Mouse (Mus musculus): ENCODE results near the gene Gdpd3. TPM values are rescaled to one million over a fixed set of nuclear protein-coding genes. Genes with fewer than 3 reads are reported as not detected.
"Not testable (repeated sequence)": the region's sequence is repeated elsewhere in the genome, so short reads cannot be mapped to it uniquely, and the experiment has no call there.

Gdpd3 gene
- polyA plus RNA-seq (2012; rRNA removed), result 7.7 and 62.7 TPM in 2 replicates

- no peak for DNase-seq (ENCODE audit: low read depth in 1 of 2, low spot score in 2 of 2)
- H3K4me1 ChIP-seq (ENCODE audit: control insufficient read depth, insufficient read depth, insufficient read length), result no peaks in the 10 kb centered on the region
These were observed at the start of gene Gdpd3 for GRCm38 (mm10) chr7:126766201-126766600. Gene Gdpd3, plus strand, starts transcription at chr7:126766334.

GRCm38 (mm10) chr7:126717566-126717965, 48.6 kb upstream of the Gdpd3 start:
- H3K27ac ChIP-seq (ENCODE audit: insufficient read depth, low read length), result no peak overlapping the region
- DNase-seq (ENCODE audit: low read depth in 1 of 2, low spot score in 2 of 2), result no peak
- H3K4me3 ChIP-seq (ENCODE audit: extremely low read depth, insufficient read depth, insufficient read length), result no peak overlapping the region
- TF ChIP-seq CTCF (IDR thresholded peaks at IDR 0.05; ENCODE audit: extremely low read depth, insufficient read depth, insufficient read length, insufficient replicate concordance), result no peak
- no peak for TF ChIP-seq POLR2A (IDR thresholded peaks at IDR 0.05; ENCODE audit: low read depth, low read length)
- WGBS, result 80% methylated on average over 3 of the region's 3 CpGs
- H3K27me3 ChIP-seq (ENCODE audit: control insufficient read depth, insufficient read depth, low read length), result no peaks in the 10 kb centered on the region
- peaks cover 2% of the 10 kb centered on the region; the same call in 1 of the 2 replicates for H3K4me1 ChIP-seq (ENCODE audit: control insufficient read depth, insufficient read depth, insufficient read length)
- H3K36me3 ChIP-seq (ENCODE audit: control insufficient read depth, insufficient read depth, low read length), result no peaks in the 10 kb centered on the region

More at GRCm38 (mm10) chr7:126766201-126766600, at the start of gene Gdpd3:
- no peaks in the 10 kb centered on the region for H3K27me3 ChIP-seq (ENCODE audit: control insufficient read depth, insufficient read depth, low read length)
- H3K36me3 ChIP-seq (ENCODE audit: control insufficient read depth, insufficient read depth, low read length), result peaks cover 25% of the 10 kb centered on the region
- no peak within 1 kb of the TSS for H3K27ac ChIP-seq (ENCODE audit: insufficient read depth, low read length)
- WGBS, result 93% methylated on average over 16 of the region's 16 CpGs
- no peak within 1 kb of the TSS for H3K4me3 ChIP-seq (ENCODE audit: extremely low read depth, insufficient read depth, insufficient read length)
- TF ChIP-seq CTCF (IDR thresholded peaks at IDR 0.05; ENCODE audit: extremely low read depth, insufficient read depth, insufficient read length, insufficient replicate concordance) (no peak), POLR2A (IDR thresholded peaks at IDR 0.05; ENCODE audit: low read depth, low read length) (no peak)

GRCm38 (mm10) chr7:126718787-126719337, 47.3 kb upstream of the Gdpd3 start:
- peaks cover 2% of the 10 kb centered on the region; the same call in 1 of the 2 replicates for H3K4me1 ChIP-seq (ENCODE audit: control insufficient read depth, insufficient read depth, insufficient read length)
- whole genome bisulfite sequencing, result 92% methylated on average over 5 of the region's 5 CpGs
- DNase-seq (ENCODE audit: low read depth in 1 of 2, low spot score in 2 of 2), result no peak
- no peaks in the 10 kb centered on the region for H3K27me3 ChIP-seq (ENCODE audit: control insufficient read depth, insufficient read depth, low read length)
- H3K27ac ChIP-seq (ENCODE audit: insufficient read depth, low read length), result no peak overlapping the region
- H3K36me3 ChIP-seq (ENCODE audit: control insufficient read depth, insufficient read depth, low read length), result no peaks in the 10 kb centered on the region
- no peak overlapping the region for H3K4me3 ChIP-seq (ENCODE audit: extremely low read depth, insufficient read depth, insufficient read length)
- TF ChIP-seq CTCF (IDR thresholded peaks at IDR 0.05; ENCODE audit: extremely low read depth, insufficient read depth, insufficient read length, insufficient replicate concordance) (no peak), POLR2A (IDR thresholded peaks at IDR 0.05; ENCODE audit: low read depth, low read length) (no peak)

GRCm38 (mm10) chr7:126721635-126722034, 44.5 kb upstream of the Gdpd3 start:
- Histone ChIP-seq H3K27ac (ENCODE audit: insufficient read depth, low read length) (0 out of 2 replicates have a peak overlapping the region, but pooled peaks have one; percentile 43), H3K4me1 (ENCODE audit: control insufficient read depth, insufficient read depth, insufficient read length) (peaks cover 2% of the 10 kb centered on the region; the same call in 1 of the 2 replicates), H3K4me3 (ENCODE audit: extremely low read depth, insufficient read depth, insufficient read length) (no peak overlapping the region), H3K27me3 (ENCODE audit: control insufficient read depth, insufficient read depth, low read length) (no peaks in the 10 kb centered on the region), H3K36me3 (ENCODE audit: control insufficient read depth, insufficient read depth, low read length) (no peaks in the 10 kb centered on the region)
- DNase-seq (ENCODE audit: low read depth in 1 of 2, low spot score in 2 of 2), result no peak
- 84% methylated on average over 13 of the region's 13 CpGs for WGBS
- TF ChIP-seq POLR2A (IDR thresholded peaks at IDR 0.05; ENCODE audit: low read depth, low read length), result no peak
- TF ChIP-seq CTCF (IDR thresholded peaks at IDR 0.05; ENCODE audit: extremely low read depth, insufficient read depth, insufficient read length, insufficient replicate concordance), result no peak

GRCm38 (mm10) chr7:126725077-126725476, 41.1 kb upstream of the Gdpd3 start:
- no peak for TF ChIP-seq POLR2A (IDR thresholded peaks at IDR 0.05; ENCODE audit: low read depth, low read length)
- H3K27me3 ChIP-seq (ENCODE audit: control insufficient read depth, insufficient read depth, low read length), result no peaks in the 10 kb centered on the region
- WGBS, result 28% methylated on average over 3 of the region's 3 CpGs

GRCm38 (mm10) chr7:126725667-126726066, 40.5 kb upstream of the Gdpd3 start:
- Histone ChIP-seq H3K27me3 (ENCODE audit: control insufficient read depth, insufficient read depth, low read length) (no peaks in the 10 kb centered on the region), H3K4me1 (ENCODE audit: control insufficient read depth, insufficient read depth, insufficient read length) (peaks cover 4% of the 10 kb centered on the region; the same call in 1 of the 2 replicates), H3K36me3 (ENCODE audit: control insufficient read depth, insufficient read depth, low read length) (no peaks in the 10 kb centered on the region), H3K4me3 (ENCODE audit: extremely low read depth, insufficient read depth, insufficient read length) (no peak overlapping the region), H3K27ac (ENCODE audit: insufficient read depth, low read length) (no peak overlapping the region)
- TF ChIP-seq POLR2A (IDR thresholded peaks at IDR 0.05; ENCODE audit: low read depth, low read length) (no peak), CTCF (IDR thresholded peaks at IDR 0.05; ENCODE audit: extremely low read depth, insufficient read depth, insufficient read length, insufficient replicate concordance) (no peak)
- 33% methylated on average over 5 of the region's 5 CpGs for WGBS
- DNase-seq (ENCODE audit: low read depth in 1 of 2, low spot score in 2 of 2), result no peak

More at GRCm38 (mm10) chr7:126725077-126725476, 41.1 kb upstream of the Gdpd3 start:
- H3K27ac ChIP-seq (ENCODE audit: insufficient read depth, low read length), result no peak overlapping the region
- peaks cover 4% of the 10 kb centered on the region; the same call in 1 of the 2 replicates for H3K4me1 ChIP-seq (ENCODE audit: control insufficient read depth, insufficient read depth, insufficient read length)
- H3K4me3 ChIP-seq (ENCODE audit: extremely low read depth, insufficient read depth, insufficient read length), result no peak overlapping the region
- no peak for DNase-seq (ENCODE audit: low read depth in 1 of 2, low spot score in 2 of 2)
- no peaks in the 10 kb centered on the region for H3K36me3 ChIP-seq (ENCODE audit: control insufficient read depth, insufficient read depth, low read length)

GRCm38 (mm10) chr7:126730256-126730789, 35.8 kb upstream of the Gdpd3 start:
- not testable (repeated sequence) for H3K27ac ChIP-seq (ENCODE audit: insufficient read depth, low read length); H3K4me3 ChIP-seq (ENCODE audit: extremely low read depth, insufficient read depth, insufficient read length); H3K27me3 ChIP-seq (ENCODE audit: control insufficient read depth, insufficient read depth, low read length); H3K4me1 ChIP-seq (ENCODE audit: control insufficient read depth, insufficient read depth, insufficient read length); H3K36me3 ChIP-seq (ENCODE audit: control insufficient read depth, insufficient read depth, low read length); DNase-seq (ENCODE audit: low read depth in 1 of 2, low spot score in 2 of 2)
- WGBS, result 69% methylated on average over 4 of the region's 4 CpGs
